Mouse (Mus musculus) lung, postnatal 0 days (tissue): ENCODE measurements around the gene Dao. TPM values are rescaled to one million over a fixed set of nuclear protein-coding genes. Genes with fewer than 3 reads are reported as not detected.

Experiments used
- ATAC-seq: fragments of 200-750 bp; cut with Nextera tagmentation; 2 replicates; pipeline ENCODE4 v1.8.0; 2017; ENCODE audit warnings: moderate library complexity
- DNase-seq: peaks from one replicate; pipeline ENCODE4 v3.0.0-alpha.2; 2016; ENCODE audit warnings: low spot score
- H3K27ac ChIP-seq: fragments of 300-500 bp; sonication (generic); 2 replicates; pipeline ENCODE4 v1.5.1; 2014; ENCODE audit warnings: antibody characterized with exemption, mild to moderate bottlenecking, low read length, mixed read lengths
- H3K27me3 ChIP-seq: fragments of 300-500 bp; sonication (generic); replicated peaks from 2 replicates; pipeline ENCODE4 v1.6.1; 2014; ENCODE audit warnings: low read length, mixed read lengths; ENCODE audit not compliant: insufficient read depth
- H3K36me3 ChIP-seq: fragments of 300-500 bp; sonication (generic); 2 replicates; pipeline ENCODE4 v1.6.1; 2014; ENCODE audit warnings: low read length, mixed read lengths; ENCODE audit not compliant: insufficient read depth
- H3K4me1 ChIP-seq: fragments of 300-500 bp; sonication (generic); 2 replicates; pipeline ENCODE4 v1.6.1; 2014; ENCODE audit warnings: antibody characterized with exemption, low read depth, low read length, mixed read lengths; ENCODE audit not compliant: insufficient read depth
- H3K4me2 ChIP-seq: fragments of 300-500 bp; sonication (generic); replicated peaks from 2 replicates; pipeline ENCODE4 v1.6.1; 2014; ENCODE audit warnings: low read depth, mild to moderate bottlenecking, low read length, moderate library complexity, mixed read lengths
- H3K4me3 ChIP-seq: fragments of 300-500 bp; sonication (generic); 2 replicates; pipeline ENCODE4 v1.5.1; 2014; ENCODE audit warnings: low read depth, low read length
- H3K9ac ChIP-seq: fragments of 300-500 bp; sonication (generic); replicated peaks from 2 replicates; pipeline ENCODE4 v1.6.1; 2014; ENCODE audit warnings: low read depth, mild to moderate bottlenecking
- H3K9me3 ChIP-seq: fragments of 300-500 bp; sonication (generic); 2 replicates; pipeline ENCODE4 v1.6.1; 2016; ENCODE audit warnings: low read length, mixed read lengths
- CTCF ChIP-seq: IDR thresholded peaks from 2 replicates; pipeline ENCODE4 v1.5.1; 2016; ENCODE audit warnings: antibody characterized with exemption, mild to moderate bottlenecking
- EP300 ChIP-seq: IDR thresholded peaks from 2 replicates; pipeline ENCODE4 v1.6.1; 2016; ENCODE audit warnings: antibody characterized with exemption, mild to moderate bottlenecking, control low read depth
- WGBS: fragments of 180-500 bp; shearing (Covaris S2); extraction: QIAGEN DNeasy Blood & Tissue Kit; methylation state at CpG from one replicate; pipeline ENCODE4 v1.1.7; 2014; 5-methylcytosine and 5-hydroxymethylcytosine counted together
- polyA plus RNA-seq: library from polyadenylated mRNA; unstranded; fragments of >200 nt; fragmentation: Nextera tagmentation; extraction: Ambion mirVana; gene quantifications from 2 replicates; pipeline ENCODE4 v1.2.1, GENCODE M21; 2015

Gene Dao
- polyA plus RNA-seq, 1 experiment from 2014 or later: not detected

GRCm38 (mm10) chr5:114007753-114008453, 4.4 kb downstream of the Dao start:
- DNase-seq: no peak
- TF ChIP-seq EP300: no peak
- no peak for TF ChIP-seq CTCF
- Histone ChIP-seq H3K4me2 (no peak overlapping the region), H3K27ac (no peak overlapping the region), H3K9me3 (no peaks in the 10 kb centered on the region), H3K36me3 (no peaks in the 10 kb centered on the region), H3K4me3 (no peak overlapping the region), H3K9ac (no peak overlapping the region), H3K27me3 (no peaks in the 10 kb centered on the region), H3K4me1 (no peaks in the 10 kb centered on the region)
- WGBS: 78% methylated on average over 12 of the region's 12 CpGs
- ATAC-seq: no peak

DNA sequence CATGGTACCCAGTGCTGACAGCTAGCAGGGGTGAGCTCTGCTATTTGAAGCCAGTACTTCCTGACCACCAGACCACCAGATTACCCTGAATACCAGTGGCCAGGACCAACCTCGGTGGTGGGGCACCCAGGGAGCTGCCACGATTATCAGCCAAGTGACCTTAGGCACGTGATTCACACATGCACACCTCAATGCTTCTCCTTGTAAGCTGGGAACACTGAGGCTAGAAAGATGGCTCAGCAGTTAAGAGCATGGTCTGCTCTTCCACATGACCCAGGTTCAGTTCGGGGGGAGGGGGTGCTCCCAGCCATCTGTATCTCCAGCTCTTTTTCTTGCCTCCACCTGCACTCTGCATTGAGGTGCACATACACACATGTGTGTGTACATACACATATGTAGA, 5.5 kb downstream of the Dao start:
- no peaks in the 10 kb centered on the region for H3K4me1 ChIP-seq
- no peaks in the 10 kb centered on the region for H3K36me3 ChIP-seq
- ATAC-seq (no peak), DNase-seq (no peak)
- H3K27ac ChIP-seq: no peak overlapping the region
- no peaks in the 10 kb centered on the region for H3K9me3 ChIP-seq
- 58% methylated on average over 4 of the region's 4 CpGs for WGBS
- no peaks in the 10 kb centered on the region for H3K27me3 ChIP-seq
- no peak for TF ChIP-seq CTCF
- TF ChIP-seq EP300: no peak
- H3K4me2 ChIP-seq: no peak overlapping the region
- no peak overlapping the region for H3K9ac ChIP-seq
- no peak overlapping the region for H3K4me3 ChIP-seq

DNA sequence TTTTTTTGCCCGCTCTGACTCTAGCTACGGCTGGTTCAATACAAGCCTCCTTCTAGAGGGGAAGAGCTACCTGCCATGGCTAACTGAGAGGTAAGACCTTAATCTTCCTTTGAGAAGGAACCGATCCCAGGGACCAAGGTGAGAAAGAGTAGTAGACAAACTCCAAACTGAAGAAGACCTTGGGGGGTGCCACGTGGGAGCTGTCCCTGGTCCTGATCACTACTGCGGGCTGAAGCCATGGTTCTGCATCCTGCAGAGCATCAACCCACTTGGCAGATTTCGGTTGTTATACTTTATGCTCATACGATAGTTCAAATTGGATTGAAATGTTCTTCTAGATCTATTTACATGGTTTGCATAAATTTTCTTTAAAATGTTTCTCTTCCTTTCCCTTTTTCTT, 11.6 kb downstream of the Dao start:
- Histone ChIP-seq H3K4me2 (no peak overlapping the region), H3K9ac (no peak overlapping the region), H3K4me1 (no peaks in the 10 kb centered on the region), H3K27ac (no peak overlapping the region), H3K36me3 (no peaks in the 10 kb centered on the region), H3K4me3 (no peak overlapping the region), H3K9me3 (no peaks in the 10 kb centered on the region), H3K27me3 (no peaks in the 10 kb centered on the region)
- TF ChIP-seq EP300 (no peak), CTCF (no peak)
- no peak for ATAC-seq
- 60% methylated on average over 7 of the region's 7 CpGs for WGBS
- no peak for DNase-seq

DNA sequence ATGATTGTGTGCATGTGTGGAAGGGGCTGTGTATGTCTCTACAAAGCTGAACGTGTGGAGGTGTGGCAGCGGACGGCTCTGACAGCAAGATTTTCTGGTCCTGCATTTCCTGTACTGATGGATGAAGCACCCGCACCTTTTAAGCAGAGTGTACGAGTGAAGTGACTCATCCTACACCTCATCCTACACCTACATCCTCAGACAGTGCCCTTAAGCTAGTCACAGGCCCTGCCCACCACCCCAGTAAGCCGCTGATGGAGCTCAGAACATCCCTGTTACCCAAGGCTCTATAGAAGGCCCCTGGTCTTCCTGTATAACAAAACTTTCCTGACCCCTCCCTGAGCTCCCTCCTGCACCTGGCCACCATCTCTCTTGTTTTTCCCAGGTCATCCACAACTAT, 20.9 kb downstream of the Dao start:
- Histone ChIP-seq H3K4me1 (no peaks in the 10 kb centered on the region), H3K4me2 (no peak overlapping the region), H3K9me3 (no peaks in the 10 kb centered on the region), H3K36me3 (no peaks in the 10 kb centered on the region), H3K9ac (no peak overlapping the region), H3K27me3 (no peaks in the 10 kb centered on the region), H3K27ac (no peak overlapping the region), H3K4me3 (no peak overlapping the region)
- DNase-seq (no peak), ATAC-seq (no peak)
- TF ChIP-seq EP300: no peak
- no peak for TF ChIP-seq CTCF
- WGBS: 52% methylated on average over 6 of the region's 6 CpGs

DNA sequence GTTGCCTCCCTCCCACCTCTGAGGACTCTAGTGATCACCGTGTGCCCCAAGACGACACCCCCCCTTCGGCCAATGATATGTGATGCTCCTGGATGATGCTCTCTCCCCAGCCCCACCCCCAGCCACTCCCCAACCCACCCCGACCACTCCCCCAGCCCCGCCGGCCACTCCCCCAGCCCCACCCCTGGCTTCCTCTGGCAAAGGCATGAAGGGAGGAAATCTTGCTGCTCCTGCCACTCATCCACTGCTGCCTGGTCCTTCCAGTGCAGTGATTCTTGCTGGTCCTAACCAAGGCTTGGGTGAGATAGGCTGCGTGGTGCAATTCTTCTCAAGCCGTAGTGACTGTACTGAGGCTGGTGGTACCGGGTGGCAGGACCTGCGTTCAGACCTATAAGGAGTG, 21.4 kb downstream of the Dao start:
- DNase-seq: peak; percentile 15
- no peaks in the 10 kb centered on the region for H3K4me1 ChIP-seq
- H3K4me3 ChIP-seq: no peak overlapping the region
- TF ChIP-seq CTCF (no peak), EP300 (no peak)
- H3K9me3 ChIP-seq: no peaks in the 10 kb centered on the region
- no peaks in the 10 kb centered on the region for H3K36me3 ChIP-seq
- H3K9ac ChIP-seq: no peak overlapping the region
- 10% methylated on average over 10 of the region's 10 CpGs for WGBS
- no peak overlapping the region for H3K27ac ChIP-seq
- ATAC-seq: peak; percentile 16; the same call in 1 of the 2 replicates
- no peaks in the 10 kb centered on the region for H3K27me3 ChIP-seq
- H3K4me2 ChIP-seq: no peak overlapping the region

DNA sequence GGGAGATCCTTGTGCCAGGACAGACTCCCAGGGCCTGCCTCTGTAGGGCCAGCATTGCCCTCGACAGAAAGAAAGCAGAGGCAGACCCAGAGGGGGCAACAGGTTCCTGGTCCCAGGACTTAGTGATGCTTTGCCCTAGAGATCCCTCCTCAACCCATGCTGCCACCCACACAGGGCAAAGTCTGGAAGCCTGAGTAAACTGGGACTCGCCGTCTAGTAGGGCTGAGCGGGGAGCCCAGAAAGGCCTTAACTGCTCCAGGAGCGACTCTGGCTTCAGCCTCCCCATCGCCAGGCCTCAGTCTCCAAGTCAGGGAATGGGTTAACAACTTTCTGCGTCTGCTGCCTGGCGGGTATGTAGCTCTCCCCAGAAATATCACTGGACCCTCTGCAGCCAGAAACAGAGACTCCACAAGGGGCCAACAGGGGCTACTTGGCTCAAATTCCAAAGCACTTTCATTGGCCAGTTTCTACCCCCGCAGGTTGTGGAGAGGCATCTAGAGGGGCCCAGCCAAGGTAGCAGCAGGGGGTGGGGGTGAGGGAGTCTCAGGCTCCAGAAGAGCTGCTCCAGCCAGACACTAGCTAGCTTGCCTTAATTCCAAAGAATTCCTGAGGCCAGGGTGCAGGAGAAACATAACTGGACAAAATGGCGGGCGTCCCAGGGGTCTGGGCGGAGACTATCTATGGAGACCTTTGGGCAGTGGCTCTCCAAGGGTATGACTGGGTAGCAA, 23.9 kb downstream of the Dao start:
- Histone ChIP-seq H3K27me3 (no peaks in the 10 kb centered on the region), H3K4me3 (no peak overlapping the region), H3K4me2 (no peak overlapping the region), H3K9me3 (no peaks in the 10 kb centered on the region), H3K27ac (no peak overlapping the region), H3K4me1 (no peaks in the 10 kb centered on the region), H3K36me3 (no peaks in the 10 kb centered on the region), H3K9ac (no peak overlapping the region)
- no peak for ATAC-seq
- no peak for TF ChIP-seq CTCF
- no peak for TF ChIP-seq EP300
- 80% methylated on average over 12 of the region's 12 CpGs for WGBS
- DNase-seq: no peak
